Mouse (Mus musculus): ENCODE results near the gene Dab1. TPM values are rescaled to one million over a fixed set of nuclear protein-coding genes. Genes with fewer than 3 reads are reported as not detected.

The Dab1 gene
- total RNA-seq, 2 experiments from 2014 or later: 159 to 164 TPM

DNA sequence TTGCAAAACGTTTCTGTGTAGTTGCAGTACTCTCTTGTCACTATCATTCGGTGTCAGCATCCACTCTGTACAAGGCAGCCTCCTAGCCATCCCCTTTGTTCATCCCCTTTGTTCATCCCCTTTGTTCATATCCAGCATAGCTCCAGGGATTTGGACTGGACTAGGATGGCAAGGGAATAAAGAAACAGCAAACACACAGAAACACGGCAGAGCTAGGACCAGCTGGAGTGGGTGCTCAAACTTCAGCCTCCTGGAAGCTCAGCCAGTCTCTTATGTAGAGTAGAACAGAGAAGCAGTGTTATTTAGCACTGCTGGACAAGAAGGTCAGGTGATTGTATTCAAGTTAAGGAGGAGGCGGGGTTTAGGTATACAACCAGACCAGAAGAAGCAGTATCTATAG, 853.8 kb downstream of the Dab1 start:
- DNase-seq: no peak
- intact Hi-C loops (cut with DNase I): no loop called here

DNA sequence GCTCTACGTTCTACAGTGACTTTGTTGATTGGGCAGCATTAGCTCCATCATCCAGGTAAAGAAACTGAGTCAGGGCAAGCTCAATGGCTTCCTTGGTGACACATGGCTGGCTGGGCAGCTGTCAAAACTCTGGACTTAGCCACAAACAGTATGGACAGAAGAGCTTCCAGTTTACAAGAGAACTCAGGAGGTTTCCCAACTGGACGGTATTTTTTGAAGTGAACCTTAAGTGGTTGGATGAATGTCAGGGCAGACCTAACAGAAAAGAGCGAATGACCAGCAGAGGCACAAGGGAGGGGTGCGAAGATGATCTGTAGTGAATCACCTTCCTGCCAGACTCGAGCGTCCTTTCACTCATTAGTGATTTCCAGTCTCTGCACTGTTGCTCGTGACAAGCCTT, 857.7 kb downstream of the Dab1 start:
- intact Hi-C loops (cut with DNase I): no loop called here

DNA sequence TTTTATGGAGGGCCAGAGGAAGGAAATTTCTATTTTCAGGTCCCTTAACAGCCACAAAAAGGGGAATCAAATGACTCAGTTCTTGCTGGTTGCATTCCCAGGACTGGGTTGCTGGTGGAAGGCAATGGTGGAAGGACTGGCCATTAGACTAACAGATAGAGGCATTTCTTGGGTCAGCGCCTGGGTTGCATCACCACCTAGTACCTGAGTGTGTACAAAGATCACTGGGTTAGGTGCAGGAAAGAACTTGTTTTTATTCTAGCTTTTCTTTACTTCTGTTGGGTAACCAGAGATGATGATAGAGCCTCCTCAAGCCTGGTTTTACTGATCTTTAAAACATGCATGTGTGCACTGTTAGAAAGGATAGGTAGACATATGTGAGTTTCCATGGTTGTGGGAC, 864.8 kb downstream of the Dab1 start:
- intact Hi-C loops (cut with DNase I): no loop called here
- DNase-seq: no peak

More for the DNA sequence above, 857.7 kb downstream of the Dab1 start:
- no peak for DNase-seq

GRCm38 (mm10) chr4:104497221-104497620, 878.1 kb downstream of the Dab1 start:
- intact Hi-C loops (cut with DNase I): no loop called here
- no peak for DNase-seq

DNA sequence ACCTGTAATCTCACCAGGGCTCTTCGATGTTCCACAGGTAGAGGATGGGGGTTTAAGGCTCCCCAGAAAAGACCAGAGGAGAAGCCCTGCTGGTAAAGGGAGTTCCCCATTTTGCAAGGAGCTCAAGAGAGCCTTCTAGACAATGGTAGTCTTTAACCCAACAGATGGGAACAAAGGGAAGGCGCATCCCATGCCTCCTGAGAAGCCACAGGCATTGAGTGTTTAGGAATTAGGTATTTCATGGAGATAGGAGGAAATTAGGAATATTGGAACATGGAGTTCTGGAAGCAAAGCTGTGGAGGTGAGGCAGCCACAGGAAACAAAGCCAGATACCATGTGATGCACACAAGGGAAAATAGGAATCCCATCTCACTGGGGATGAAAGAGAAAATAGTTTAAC, 881.0 kb downstream of the Dab1 start:
- intact Hi-C loops (cut with DNase I): no loop called here

DNA sequence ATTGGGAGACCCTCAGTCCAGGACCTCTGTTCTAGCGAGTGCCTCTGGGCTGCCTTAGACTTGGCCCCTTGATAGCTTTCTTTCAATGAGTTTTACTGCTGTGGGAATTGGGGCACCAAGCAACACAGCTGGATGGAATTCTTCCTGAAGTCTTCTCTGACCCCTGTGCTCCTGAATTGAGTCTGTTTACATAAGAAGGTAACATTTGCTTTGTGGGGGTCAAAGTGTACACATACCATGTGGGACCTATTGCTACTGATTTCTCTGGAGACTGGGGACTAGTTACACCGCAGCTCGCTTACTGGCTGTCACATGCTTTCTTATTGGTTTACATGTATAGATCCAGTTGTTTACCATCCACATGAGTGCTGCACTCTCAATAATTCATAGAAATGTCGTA, 881.5 kb downstream of the Dab1 start:
- intact Hi-C loops (cut with DNase I): no loop called here
- DNase-seq: no peak

More for the DNA sequence above, 881.0 kb downstream of the Dab1 start:
- no peak for DNase-seq

DNA sequence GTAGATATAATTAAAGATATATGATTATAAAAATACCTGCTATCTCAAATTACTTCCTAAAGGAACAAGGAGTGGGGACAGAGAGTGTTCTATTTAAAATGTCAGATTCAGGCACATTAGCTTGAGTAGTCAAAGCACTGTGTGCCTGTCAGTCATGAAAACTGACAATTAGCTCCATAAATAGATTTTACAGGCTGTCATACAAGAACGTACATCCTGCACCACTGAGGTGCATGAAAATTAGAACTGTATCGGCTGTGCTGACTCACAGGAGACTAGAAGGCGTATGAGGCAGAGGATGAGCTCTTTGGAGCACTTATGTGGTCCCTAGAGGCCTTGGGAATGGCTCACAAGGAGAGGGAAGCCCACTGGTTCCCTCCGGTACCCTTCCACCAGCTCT, 882.1 kb downstream of the Dab1 start:
- intact Hi-C loops (cut with DNase I): no loop called here
- DNase-seq: no peak

GRCm38 (mm10) chr4:104504916-104505315, 885.8 kb downstream of the Dab1 start:
- no peak for DNase-seq
- intact Hi-C loops (cut with DNase I): no loop called here

DNA sequence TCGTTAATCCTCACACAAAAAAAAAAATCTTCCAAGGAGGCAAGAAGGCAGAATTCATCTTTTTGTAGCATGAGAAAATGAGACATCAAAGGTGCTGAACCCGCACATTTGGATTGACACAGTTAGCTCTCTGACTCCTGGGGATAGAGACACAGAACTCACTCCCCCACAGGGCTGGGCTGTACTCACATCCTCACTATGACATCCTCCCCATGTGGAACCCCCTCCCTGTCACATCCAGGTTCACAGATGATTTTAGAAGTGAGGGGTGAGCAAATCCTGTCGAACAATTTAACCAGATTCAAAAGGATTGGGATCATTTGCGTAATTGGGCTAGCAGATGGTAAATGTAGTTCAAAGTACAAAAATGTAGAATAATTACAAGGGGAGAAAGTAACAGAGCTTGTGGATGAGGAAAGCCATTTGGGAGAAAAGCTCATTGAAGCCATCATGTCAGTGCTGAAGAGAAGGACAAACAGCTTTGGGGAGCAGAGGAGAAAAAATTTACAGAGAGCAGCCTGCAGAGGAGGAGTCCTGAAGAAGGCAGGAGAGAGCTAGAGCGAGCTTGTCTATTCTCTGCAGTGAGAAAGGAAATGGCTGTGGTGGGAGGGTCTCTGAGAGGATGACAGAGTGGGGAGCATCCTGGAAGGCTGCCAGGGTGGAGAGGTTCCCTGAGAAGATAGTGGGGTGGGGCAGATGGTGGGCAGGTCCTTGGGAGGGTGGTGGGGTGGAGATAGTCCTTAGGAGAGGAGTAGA, 890.2 kb downstream of the Dab1 start:
- no peak for DNase-seq
- intact Hi-C loops (cut with DNase I): no loop called here

DNA sequence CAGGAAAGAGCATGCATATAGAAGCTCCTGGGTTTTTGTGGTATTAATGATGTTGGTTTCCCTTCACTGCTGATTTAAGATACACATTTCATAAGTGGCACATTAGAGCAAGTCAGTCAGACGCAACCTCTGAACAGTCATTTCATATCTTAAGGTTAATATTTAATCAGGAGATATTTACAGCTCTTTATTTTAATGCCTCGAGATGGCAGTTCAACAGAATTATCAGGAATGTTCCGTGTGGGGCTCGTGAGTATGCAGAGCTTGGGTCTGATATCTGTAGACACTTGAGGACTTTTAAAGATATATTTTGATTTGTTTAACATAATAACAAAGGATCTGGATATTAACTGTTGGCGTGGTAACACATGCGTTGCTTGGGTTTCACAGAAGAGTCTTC, 892.7 kb downstream of the Dab1 start:
- intact Hi-C loops (cut with DNase I): loop anchor here (10.0 kb wide), 1 partner anchor 383 kb away; no protein-coding TSS in a partner anchor
- DNase-seq: no peak

- DNase-seq: no peak
- intact Hi-C loops (cut with DNase I): loop anchor here (10.0 kb wide), 1 partner anchor 382 kb away; no protein-coding TSS in a partner anchor
Measured at GRCm38 (mm10) chr4:104512513-104512912, 893.4 kb downstream of the Dab1 start.

DNA sequence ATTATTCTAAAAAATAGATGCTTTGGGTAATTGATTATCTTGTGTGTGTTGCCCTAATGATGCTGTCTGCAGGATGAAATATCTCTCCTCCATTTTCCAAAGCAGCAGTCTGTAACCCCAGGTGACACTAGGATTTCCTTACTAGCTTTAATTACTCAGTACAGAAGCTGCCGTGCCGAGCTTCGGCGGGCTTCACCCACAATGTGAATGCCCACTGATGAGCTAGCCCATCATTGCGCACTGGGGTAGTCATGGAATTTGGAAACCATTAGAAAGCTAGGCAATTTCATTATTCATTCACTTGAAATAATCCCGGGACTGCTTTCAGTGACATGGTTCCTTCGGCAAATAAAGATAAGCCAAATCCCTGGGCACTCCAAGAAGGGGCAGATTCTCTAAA, 894.5 kb downstream of the Dab1 start:
- no peak for DNase-seq
- intact Hi-C loops (cut with DNase I): loop anchor here (10.0 kb wide), 1 partner anchor 381 kb away; no protein-coding TSS in a partner anchor

DNA sequence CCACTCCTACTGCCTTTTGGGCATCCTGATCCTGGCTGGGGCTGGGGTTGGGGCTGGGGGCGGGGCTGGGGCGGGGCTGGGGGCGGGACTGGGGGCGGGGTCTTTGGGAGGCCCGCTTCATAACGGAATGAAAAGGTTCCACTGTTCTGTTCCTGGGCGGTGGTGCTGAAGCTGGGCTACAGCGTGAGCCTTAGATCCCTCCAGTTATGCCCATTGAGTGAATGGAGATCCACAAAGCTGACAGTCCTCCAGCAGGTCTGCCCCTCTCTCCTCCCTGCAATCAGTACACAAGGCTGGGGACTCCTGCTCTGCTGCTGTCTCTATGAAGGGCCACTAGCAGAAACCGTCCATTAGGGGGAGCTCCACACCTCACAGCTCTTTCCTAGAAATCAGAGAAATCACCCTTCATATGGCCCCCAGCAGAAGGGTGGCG, 895.4 kb downstream of the Dab1 start:
- peak; percentile 31 for DNase-seq
- intact Hi-C loops (cut with DNase I): loop anchor here (10.0 kb wide), 1 partner anchor 380 kb away; no protein-coding TSS in a partner anchor

DNA sequence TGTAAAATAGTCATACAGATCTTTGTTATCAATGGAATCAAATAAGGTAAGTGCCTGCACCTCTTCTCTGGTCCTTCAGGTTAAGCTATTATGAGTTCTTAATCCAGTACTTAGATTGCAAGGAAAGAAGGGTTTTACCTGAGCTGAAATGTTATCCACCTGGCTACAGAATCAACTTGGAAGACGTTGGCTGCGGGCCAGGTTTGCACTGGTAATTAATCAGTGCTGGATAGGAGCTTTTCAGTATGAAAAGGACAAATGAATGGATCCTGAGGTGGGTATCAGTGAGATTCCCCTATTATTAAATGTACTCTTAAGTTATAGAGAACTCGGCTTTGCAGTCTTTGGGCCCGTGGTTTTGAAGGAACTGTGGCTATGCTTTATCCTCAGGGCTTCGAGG, 896.5 kb downstream of the Dab1 start:
- peak; percentile 22 for DNase-seq

GRCm38 (mm10) chr4:104522324-104522723, 903.2 kb downstream of the Dab1 start:
- no peak for DNase-seq
- intact Hi-C loops (cut with DNase I): no loop called here

More for the DNA sequence above, 896.5 kb downstream of the Dab1 start:
- intact Hi-C loops (cut with DNase I): loop anchor here (10.0 kb wide), 1 partner anchor 379 kb away; no protein-coding TSS in a partner anchor

- no peak for DNase-seq
- intact Hi-C loops (cut with DNase I): no loop called here
Measured at GRCm38 (mm10) chr4:104523776-104524175, 904.6 kb downstream of the Dab1 start.

- intact Hi-C loops (cut with DNase I): no loop called here
- DNase-seq: no peak
Measured at GRCm38 (mm10) chr4:104529905-104530646, 910.9 kb downstream of the Dab1 start.

DNA sequence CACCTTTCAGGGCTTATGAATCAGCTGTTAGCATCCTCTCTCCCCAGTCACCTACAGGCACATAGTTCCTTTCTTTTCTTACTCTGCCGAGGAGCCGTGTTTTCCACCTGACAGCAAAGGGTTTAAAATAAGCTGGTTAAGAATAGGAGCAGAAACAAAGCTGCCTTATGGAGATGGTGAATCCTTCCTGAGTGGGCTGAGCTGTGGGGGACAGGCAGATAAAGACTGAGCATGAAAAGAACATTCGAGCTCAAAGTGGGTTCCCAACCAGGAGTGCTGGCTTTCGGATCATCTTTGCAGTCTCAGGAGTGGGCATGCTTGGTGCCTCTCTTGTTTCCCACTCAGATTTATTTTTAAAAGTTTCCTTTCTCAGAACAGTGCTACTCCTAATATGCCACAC, 913.7 kb downstream of the Dab1 start:
- DNase-seq: no peak
- intact Hi-C loops (cut with DNase I): no loop called here

- no peak for DNase-seq
- intact Hi-C loops (cut with DNase I): no loop called here
Measured at GRCm38 (mm10) chr4:104538420-104538819, 919.3 kb downstream of the Dab1 start.

DNA sequence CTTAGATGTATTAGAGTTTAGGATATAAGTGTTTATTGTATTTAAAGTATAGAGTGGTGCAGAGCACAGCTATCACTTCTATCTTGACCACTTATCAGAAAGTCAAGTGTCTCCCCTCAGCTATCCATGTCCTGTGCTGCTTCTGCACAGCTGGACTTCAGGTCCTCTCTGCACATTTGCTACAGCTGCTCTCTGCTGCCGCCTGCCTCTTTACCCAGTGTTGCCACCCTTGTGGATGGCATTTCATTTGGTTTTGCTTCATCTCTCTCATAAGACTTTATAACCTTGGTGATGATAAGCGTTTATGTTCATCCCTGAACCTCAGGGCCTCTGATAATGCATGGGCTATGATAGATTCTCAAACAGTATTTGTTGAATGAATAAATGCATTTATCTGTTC, 919.9 kb downstream of the Dab1 start:
- DNase-seq: no peak

GRCm38 (mm10) chr4:104547091-104547490, 927.9 kb downstream of the Dab1 start:
- intact Hi-C loops (cut with DNase I): no loop called here
- DNase-seq: peak; percentile 11

More for the DNA sequence above, 919.9 kb downstream of the Dab1 start:
- intact Hi-C loops (cut with DNase I): no loop called here

DNA sequence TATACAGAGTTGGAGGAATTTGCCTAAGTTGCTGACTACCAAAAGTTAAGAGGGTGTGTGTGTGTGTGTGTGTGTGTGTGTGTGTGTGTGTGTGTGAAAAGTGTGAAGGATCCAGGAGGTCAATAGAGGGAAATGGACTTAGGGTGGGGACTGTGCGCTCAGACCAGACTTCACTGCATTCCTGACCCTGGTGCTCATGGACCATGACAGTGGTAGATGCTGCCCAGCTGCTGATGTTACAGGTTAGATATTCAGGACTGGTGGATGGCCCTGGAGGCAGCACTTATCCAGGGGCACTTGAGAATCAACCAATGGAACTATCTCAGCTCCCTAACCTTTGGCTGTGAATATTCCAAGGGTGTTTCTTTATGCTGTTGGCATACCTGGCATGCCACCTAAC, 929.1 kb downstream of the Dab1 start:
- DNase-seq: no peak
- intact Hi-C loops (cut with DNase I): no loop called here

All from left cerebral cortex, postnatal 4 days (tissue).